8 mouse cellular contexts compared by ENCODE assay signal in the genomic region with DNA sequence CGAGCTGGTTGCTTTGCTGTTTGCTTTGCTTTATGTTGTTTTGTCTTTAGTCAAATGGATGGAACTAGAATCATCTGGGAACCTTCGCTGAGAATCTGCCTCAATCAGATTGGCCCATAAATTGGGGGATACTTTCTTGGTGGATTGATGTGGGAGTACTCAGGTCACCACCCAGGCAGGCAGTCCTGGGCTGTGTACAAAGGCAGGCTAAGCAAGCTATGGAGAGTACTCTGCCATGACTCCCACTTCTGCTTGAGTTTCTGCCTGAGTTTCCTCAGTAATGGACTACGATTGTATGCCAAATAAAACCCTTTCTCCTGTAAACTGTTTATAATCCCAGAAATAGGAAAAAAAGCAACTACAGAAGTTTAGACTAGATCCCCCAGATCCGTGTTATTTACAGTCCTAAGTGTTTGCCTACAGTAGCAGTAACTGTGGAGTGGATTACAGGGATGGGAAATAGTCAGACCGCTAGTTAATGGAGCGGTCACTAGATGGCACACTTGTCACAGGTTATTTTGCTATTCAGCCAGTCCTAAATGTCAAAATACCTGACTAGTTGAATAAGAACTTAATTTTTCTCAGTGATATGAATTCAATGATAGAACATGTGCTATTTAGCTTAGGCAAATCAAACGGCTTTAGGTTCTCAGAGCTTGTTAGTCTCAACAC. TPM values are rescaled to one million over a fixed set of nuclear protein-coding genes. Genes with fewer than 3 reads are reported as not detected.
DNase-seq lines count a peak whose midpoint lies in the region; ATAC-seq lines count a peak whose summit lies in the region.
"Had no signal": no experiment of that assay in that cellular context is flagged by ENCODE, and none has a peak within 500 bp of the region (broad histone marks: within the 10 kb centered on the region; RNA-seq: fewer than 3 reads in every experiment).

No protein-coding gene starts in this region.

- peak; percentile 10 for DNase-seq in left cerebral cortex, postnatal 4 days
- DNase-seq in left cerebral cortex, adult 11 months (ENCODE audit: low spot score) = no peak
- DNase-seq in MN1 (ENCODE audit: low spot score) = peak; percentile 78
- DNase-seq in embryo, embryonic 10.5 days (ENCODE audit: low spot score) = peak; percentile 80
- DNase-seq in kidney, adult 9 months = peak; percentile 36
- DNase-seq in cerebellum, adult 11 months = no peak

- peaks cover 5% of the 10 kb centered on the region; the same call in 1 of the 2 replicates for H3K27me3 ChIP-seq in neural tube, embryonic 12.5 days (replicated peaks)

- no peaks in the 10 kb centered on the region for H3K9me3 ChIP-seq in neural tube, embryonic 12.5 days

- intact Hi-C loops in left cerebral cortex, postnatal 4 days (cut with DNase I) = loop anchor here (2.0 kb wide), 1 partner anchor 559 kb away; no protein-coding TSS in a partner anchor

- WGBS in neural tube, embryonic 12.5 days = 48% methylated on average over 7 of the region's 7 CpGs

- H3K4me2 ChIP-seq in neural tube, embryonic 12.5 days (replicated peaks) = no peak overlapping the region

- no peaks in the 10 kb centered on the region for H3K4me1 ChIP-seq in neural tube, embryonic 12.5 days

- no peak overlapping the region for H3K9ac ChIP-seq in neural tube, embryonic 12.5 days

- H3K36me3 ChIP-seq in neural tube, embryonic 12.5 days = no peaks in the 10 kb centered on the region

- H3K4me3 ChIP-seq in neural tube, embryonic 12.5 days = no peak overlapping the region
- H3K4me3 ChIP-seq: myocyte had no signal

- ATAC-seq in neural tube, embryonic 12.5 days (ENCODE audit: low FRiP score, low read depth) = peak; percentile 27; the same call in 1 of the 2 replicates

- no peak overlapping the region for H3K27ac ChIP-seq in neural tube, embryonic 12.5 days

RNA-seq across cellular contexts. Expression of gene Tars, which starts 8.8 kb away (rescaled TPM):
- total RNA-seq in left cerebral cortex, postnatal 4 days (2021) = 10 to 100 TPM; 38.7 to 44.8 TPM
- polyA plus RNA-seq in neural tube, embryonic 12.5 days (2016; fragmentation: Nextera tagmentation; extraction: Ambion mirVana) = 66.2 and 81.3 TPM in 2 replicates

Comparison
In these comparisons a context has a peak if more than half of its experiments do, and no peak if none do; other contexts are left out.
1. DNase-seq: peak in left cerebral cortex, postnatal 4 days (single experiment), MN1 (single experiment), embryo, embryonic 10.5 days (single experiment) and kidney, adult 9 months (single experiment); none in left cerebral cortex, adult 11 months (single experiment) and cerebellum, adult 11 months (single experiment).